Mouse (Mus musculus): ENCODE data around the gene Abcb11. TPM values are rescaled to one million over a fixed set of nuclear protein-coding genes. Genes with fewer than 3 reads are reported as not detected.

The Abcb11 gene
- polyA plus RNA-seq, 1 experiment: not detected

- TF ChIP-seq POLR2A (IDR thresholded peaks at IDR 0.05; ENCODE audit: insufficient read depth, low read depth, low read length) (no peak), CTCF (IDR thresholded peaks at IDR 0.05; ENCODE audit: insufficient read depth, low read depth, low read length) (no peak)
Observed at GRCm38 (mm10) chr2:69294508-69294907, 47.9 kb downstream of the Abcb11 start.

GRCm38 (mm10) chr2:69288989-69289388 is 53.4 kb downstream of the Abcb11 start:
- 49% methylated on average over 5 of the region's 5 CpGs for WGBS
- H3K27ac ChIP-seq (ENCODE audit: insufficient read depth, low read depth, low read length): no peak overlapping the region
- H3K4me3 ChIP-seq (ENCODE audit: insufficient read depth, low read depth, low read length): no peak overlapping the region
- TF ChIP-seq CTCF (IDR thresholded peaks at IDR 0.05; ENCODE audit: insufficient read depth, low read depth, low read length) (no peak), POLR2A (IDR thresholded peaks at IDR 0.05; ENCODE audit: insufficient read depth, low read depth, low read length) (no peak)
- H3K4me1 ChIP-seq (ENCODE audit: control insufficient read depth, insufficient read depth, low read length): no peaks in the 10 kb centered on the region

More at GRCm38 (mm10) chr2:69294508-69294907, 47.9 kb downstream of the Abcb11 start:
- Histone ChIP-seq H3K4me3 (ENCODE audit: insufficient read depth, low read depth, low read length) (no peak overlapping the region), H3K4me1 (ENCODE audit: control insufficient read depth, insufficient read depth, low read length) (no peaks in the 10 kb centered on the region), H3K27ac (ENCODE audit: insufficient read depth, low read depth, low read length) (no peak overlapping the region)

- WGBS: 25% methylated on average over 1 of the region's 1 CpGs
- no peak overlapping the region for H3K27ac ChIP-seq (ENCODE audit: insufficient read depth, low read depth, low read length)
- H3K4me1 ChIP-seq (ENCODE audit: control insufficient read depth, insufficient read depth, low read length): no peaks in the 10 kb centered on the region
- H3K4me3 ChIP-seq (ENCODE audit: insufficient read depth, low read depth, low read length): no peak overlapping the region
- TF ChIP-seq CTCF (IDR thresholded peaks at IDR 0.05; ENCODE audit: insufficient read depth, low read depth, low read length) (no peak), POLR2A (IDR thresholded peaks at IDR 0.05; ENCODE audit: insufficient read depth, low read depth, low read length) (no peak)
Observed at GRCm38 (mm10) chr2:69275875-69276274, 66.5 kb downstream of the Abcb11 start.

GRCm38 (mm10) chr2:69264069-69264618 is 78.3 kb downstream of the Abcb11 start:
- TF ChIP-seq POLR2A (IDR thresholded peaks at IDR 0.05; ENCODE audit: insufficient read depth, low read depth, low read length) (no peak), CTCF (IDR thresholded peaks at IDR 0.05; ENCODE audit: insufficient read depth, low read depth, low read length) (no peak)
- Histone ChIP-seq H3K4me3 (ENCODE audit: insufficient read depth, low read depth, low read length) (no peak overlapping the region), H3K27ac (ENCODE audit: insufficient read depth, low read depth, low read length) (no peak overlapping the region), H3K4me1 (ENCODE audit: control insufficient read depth, insufficient read depth, low read length) (no peaks in the 10 kb centered on the region)

GRCm38 (mm10) chr2:69248221-69248755 is 94.1 kb downstream of the Abcb11 start:
- Histone ChIP-seq H3K4me1 (ENCODE audit: control insufficient read depth, insufficient read depth, low read length) (no peaks in the 10 kb centered on the region), H3K27ac (ENCODE audit: insufficient read depth, low read depth, low read length) (no peak overlapping the region), H3K4me3 (ENCODE audit: insufficient read depth, low read depth, low read length) (no peak overlapping the region)
- WGBS: 38% methylated on average over 16 of the region's 16 CpGs
- TF ChIP-seq CTCF (IDR thresholded peaks at IDR 0.05; ENCODE audit: insufficient read depth, low read depth, low read length) (no peak), POLR2A (IDR thresholded peaks at IDR 0.05; ENCODE audit: insufficient read depth, low read depth, low read length) (no peak)

GRCm38 (mm10) chr2:69247081-69247480 is 95.3 kb downstream of the Abcb11 start:
- H3K4me3 ChIP-seq (ENCODE audit: insufficient read depth, low read depth, low read length): no peak overlapping the region
- H3K27ac ChIP-seq (ENCODE audit: insufficient read depth, low read depth, low read length): no peak overlapping the region
- WGBS: 100% methylated on average over 1 of the region's 1 CpGs
- TF ChIP-seq CTCF (IDR thresholded peaks at IDR 0.05; ENCODE audit: insufficient read depth, low read depth, low read length) (no peak), POLR2A (IDR thresholded peaks at IDR 0.05; ENCODE audit: insufficient read depth, low read depth, low read length) (no peak)
- no peaks in the 10 kb centered on the region for H3K4me1 ChIP-seq (ENCODE audit: control insufficient read depth, insufficient read depth, low read length)

- Histone ChIP-seq H3K4me3 (ENCODE audit: insufficient read depth, low read depth, low read length) (no peak overlapping the region), H3K27ac (ENCODE audit: insufficient read depth, low read depth, low read length) (no peak overlapping the region), H3K4me1 (ENCODE audit: control insufficient read depth, insufficient read depth, low read length) (no peaks in the 10 kb centered on the region)
- 59% methylated on average over 2 of the region's 2 CpGs for WGBS
- TF ChIP-seq POLR2A (IDR thresholded peaks at IDR 0.05; ENCODE audit: insufficient read depth, low read depth, low read length): no peak
- no peak for TF ChIP-seq CTCF (IDR thresholded peaks at IDR 0.05; ENCODE audit: insufficient read depth, low read depth, low read length)
Observed at GRCm38 (mm10) chr2:69244924-69245323, 97.5 kb downstream of the Abcb11 start.

- H3K4me3 ChIP-seq (ENCODE audit: insufficient read depth, low read depth, low read length): no peak overlapping the region
- WGBS: 95% methylated on average over 9 of the region's 9 CpGs
- H3K27ac ChIP-seq (ENCODE audit: insufficient read depth, low read depth, low read length): no peak overlapping the region
- TF ChIP-seq POLR2A (IDR thresholded peaks at IDR 0.05; ENCODE audit: insufficient read depth, low read depth, low read length) (no peak), CTCF (IDR thresholded peaks at IDR 0.05; ENCODE audit: insufficient read depth, low read depth, low read length) (no peak)
- no peaks in the 10 kb centered on the region for H3K4me1 ChIP-seq (ENCODE audit: control insufficient read depth, insufficient read depth, low read length)
Observed at GRCm38 (mm10) chr2:69239315-69239714, 103.1 kb downstream of the Abcb11 start.

GRCm38 (mm10) chr2:69234976-69235678 is 107.3 kb downstream of the Abcb11 start:
- 50% methylated on average over 5 of the region's 5 CpGs for WGBS
- Histone ChIP-seq H3K4me3 (ENCODE audit: insufficient read depth, low read depth, low read length) (no peak overlapping the region), H3K27ac (ENCODE audit: insufficient read depth, low read depth, low read length) (no peak overlapping the region), H3K4me1 (ENCODE audit: control insufficient read depth, insufficient read depth, low read length) (peaks cover 4% of the 10 kb centered on the region; the same call in 1 of the 2 replicates)
- no peak for TF ChIP-seq POLR2A (IDR thresholded peaks at IDR 0.05; ENCODE audit: insufficient read depth, low read depth, low read length)
- no peak for TF ChIP-seq CTCF (IDR thresholded peaks at IDR 0.05; ENCODE audit: insufficient read depth, low read depth, low read length)
